Mouse (Mus musculus): Measurements from ENCODE around the gene Irf3. TPM values are rescaled to one million over a fixed set of nuclear protein-coding genes. Genes with fewer than 3 reads are reported as not detected.

Irf3 gene
- polyA plus RNA-seq, 1 experiment from 2014 or later = 108 TPM

- TF ChIP-seq CTCF (IDR thresholded peaks at IDR 0.05) = no peak
- ATAC-seq = peak; percentile 8
- POLR2A ChIA-PET = interaction anchor here (1.2 to 1.4 kb wide), 2 partner anchors 11 to 15 kb away, joined by 5 to 7 read pairs; partner anchors contain the start of gene Rras
- CTCF ChIA-PET = interaction anchor here (0.9 to 1.6 kb wide), 2 partner anchors 10 to 64 kb away, joined by 3 to 4 read pairs; no protein-coding TSS in a partner anchor
- in situ Hi-C loops (cut with MboI; ENCODE audit: low pct_unique_long_range_greater_than_20kb) = no loop called here
- no peaks in the 10 kb centered on the region for H3K27me3 ChIP-seq
- DNase-seq (ENCODE audit: low read depth, low spot score) = no peak
Observed at GRCm38 (mm10) chr7:45002440-45002839, 5.0 kb downstream of the Irf3 start.

DNA sequence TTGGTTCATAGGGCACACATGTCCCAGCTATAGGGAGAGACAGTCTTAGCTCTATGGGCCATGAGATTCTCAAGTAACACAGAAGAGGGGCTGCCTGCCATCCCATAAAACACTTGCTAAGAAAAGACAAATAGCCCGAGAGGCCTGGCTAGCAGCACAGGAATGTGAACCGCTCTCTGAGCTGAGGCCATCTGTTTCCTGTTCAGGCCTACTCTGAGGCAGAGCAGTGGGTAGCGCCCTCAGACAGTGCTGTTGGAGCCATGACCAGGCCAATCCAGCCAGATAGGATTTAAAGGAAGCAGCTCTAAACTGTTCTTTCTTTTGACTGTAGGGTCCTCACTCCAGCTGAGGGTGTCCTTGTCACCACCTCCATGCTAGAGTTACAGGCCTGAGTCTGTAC, 7.1 kb downstream of the Irf3 start:
- no peaks in the 10 kb centered on the region for H3K27me3 ChIP-seq
- in situ Hi-C loops (cut with MboI; ENCODE audit: low pct_unique_long_range_greater_than_20kb) = no loop called here
- TF ChIP-seq CTCF (IDR thresholded peaks at IDR 0.05) = no peak
- no peak for DNase-seq (ENCODE audit: low read depth, low spot score)
- no peak for ATAC-seq
- POLR2A ChIA-PET = interaction anchor here (2.6 kb wide), 1 partner anchor 10 kb away, joined by 17 read pairs; no protein-coding TSS in a partner anchor
- CTCF ChIA-PET = interaction anchor here (1.2 to 1.6 kb wide), 2 partner anchors 10 to 20 kb away, joined by 3 to 4 read pairs; no protein-coding TSS in a partner anchor

- CTCF ChIA-PET = interaction anchor here (0.9 to 1.6 kb wide), 2 partner anchors 9 to 10 kb away, joined by 3 to 4 read pairs; no protein-coding TSS in a partner anchor
- ATAC-seq (no peak), DNase-seq (ENCODE audit: low read depth, low spot score) (no peak)
- POLR2A ChIA-PET = interaction anchor here (1.2 to 2.6 kb wide), 2 partner anchors 9 to 12 kb away, joined by 3 to 17 read pairs; no protein-coding TSS in a partner anchor
- no peak for TF ChIP-seq CTCF (IDR thresholded peaks at IDR 0.05)
- in situ Hi-C loops (cut with MboI; ENCODE audit: low pct_unique_long_range_greater_than_20kb) = no loop called here
- H3K27me3 ChIP-seq = no peaks in the 10 kb centered on the region
Observed at GRCm38 (mm10) chr7:45005321-45005992, 8.0 kb downstream of the Irf3 start.

DNA sequence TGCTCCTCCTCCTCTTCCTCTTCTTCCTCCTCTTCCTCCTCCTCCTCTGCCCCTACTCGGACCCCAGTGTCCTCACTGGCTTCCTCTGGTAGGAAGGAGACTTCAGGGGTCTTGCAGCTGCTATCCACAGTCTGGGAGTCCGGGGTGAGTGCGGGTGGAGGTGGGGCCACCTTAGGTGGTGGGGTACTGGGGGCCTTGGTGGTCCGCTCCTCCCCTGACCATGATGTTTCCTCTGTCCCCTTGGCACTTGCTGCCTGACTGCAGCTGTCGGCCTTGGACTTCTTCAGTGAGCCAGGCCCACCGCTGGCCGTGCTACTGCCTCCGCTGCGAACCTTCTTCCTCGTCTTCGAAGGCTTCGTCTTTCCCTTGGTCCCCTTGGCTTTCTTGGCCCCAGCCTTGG, 9.1 kb downstream of the Irf3 start:
- in situ Hi-C loops (cut with MboI; ENCODE audit: low pct_unique_long_range_greater_than_20kb) = no loop called here
- TF ChIP-seq CTCF (IDR thresholded peaks at IDR 0.05) = no peak
- ATAC-seq (no peak), DNase-seq (ENCODE audit: low read depth, low spot score) (no peak)
- ChIA-PET CTCF (no interaction called here), POLR2A (interaction anchor here (1.2 kb wide), 1 partner anchor 11 kb away, joined by 3 read pairs; no protein-coding TSS in a partner anchor)
- H3K27me3 ChIP-seq = no peaks in the 10 kb centered on the region

DNA sequence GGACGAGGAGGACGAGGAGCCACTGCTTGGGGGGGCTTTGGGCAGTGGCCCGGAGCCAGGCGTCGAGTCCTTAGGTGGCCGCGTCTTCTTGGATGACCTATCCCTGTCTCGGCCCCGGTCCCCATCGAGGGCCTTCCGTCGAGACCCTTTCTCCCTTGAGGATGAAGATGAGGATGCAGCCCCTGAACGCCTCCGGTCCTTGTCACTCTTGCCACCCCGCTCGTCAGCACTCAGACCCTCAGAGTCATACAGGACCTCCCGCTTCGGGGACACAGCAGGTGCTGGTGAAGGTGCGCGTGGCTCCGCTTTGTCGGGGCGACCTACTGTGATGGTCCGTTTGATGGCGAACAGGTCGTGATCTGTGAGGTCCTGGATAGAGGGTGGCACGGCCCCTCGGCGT, 9.7 kb downstream of the Irf3 start:
- ChIA-PET POLR2A (no interaction called here), CTCF (no interaction called here)
- DNase-seq (ENCODE audit: low read depth, low spot score) (no peak), ATAC-seq (no peak)
- no peak for TF ChIP-seq CTCF (IDR thresholded peaks at IDR 0.05)
- in situ Hi-C loops (cut with MboI; ENCODE audit: low pct_unique_long_range_greater_than_20kb) = no loop called here
- no peaks in the 10 kb centered on the region for H3K27me3 ChIP-seq

GRCm38 (mm10) chr7:45007846-45008245, 10.4 kb downstream of the Irf3 start:
- no peaks in the 10 kb centered on the region for H3K27me3 ChIP-seq
- ChIA-PET POLR2A (no interaction called here), CTCF (no interaction called here)
- no peak for TF ChIP-seq CTCF (IDR thresholded peaks at IDR 0.05)
- in situ Hi-C loops (cut with MboI; ENCODE audit: low pct_unique_long_range_greater_than_20kb) = no loop called here
- DNase-seq (ENCODE audit: low read depth, low spot score) = no peak
- ATAC-seq = no peak

DNA sequence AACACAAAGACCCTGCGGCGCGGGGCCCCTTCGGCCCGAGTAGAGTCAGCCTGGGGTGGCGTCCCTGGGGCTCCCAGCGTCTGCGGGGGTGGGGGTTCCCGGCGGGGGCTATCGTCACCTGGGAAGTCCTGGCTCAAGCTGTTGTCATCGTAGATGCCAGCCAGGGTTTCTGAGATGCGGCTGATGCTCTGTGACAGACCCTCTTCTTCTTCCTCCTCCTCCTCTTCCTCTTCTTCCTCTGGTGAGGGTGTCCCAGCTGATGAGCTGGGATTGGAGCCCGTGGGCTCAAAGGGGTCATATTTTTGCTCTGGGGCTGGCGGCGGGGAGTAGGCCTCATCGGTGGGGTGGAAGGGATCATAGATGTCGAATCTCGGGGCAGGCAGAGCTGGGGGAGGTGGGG, 11.0 kb downstream of the Irf3 start:
- ChIA-PET POLR2A (no interaction called here), CTCF (no interaction called here)
- no peak for TF ChIP-seq CTCF (IDR thresholded peaks at IDR 0.05)
- no peaks in the 10 kb centered on the region for H3K27me3 ChIP-seq
- in situ Hi-C loops (cut with MboI; ENCODE audit: low pct_unique_long_range_greater_than_20kb) = no loop called here
- no peak for ATAC-seq
- DNase-seq (ENCODE audit: low read depth, low spot score) = no peak

DNA sequence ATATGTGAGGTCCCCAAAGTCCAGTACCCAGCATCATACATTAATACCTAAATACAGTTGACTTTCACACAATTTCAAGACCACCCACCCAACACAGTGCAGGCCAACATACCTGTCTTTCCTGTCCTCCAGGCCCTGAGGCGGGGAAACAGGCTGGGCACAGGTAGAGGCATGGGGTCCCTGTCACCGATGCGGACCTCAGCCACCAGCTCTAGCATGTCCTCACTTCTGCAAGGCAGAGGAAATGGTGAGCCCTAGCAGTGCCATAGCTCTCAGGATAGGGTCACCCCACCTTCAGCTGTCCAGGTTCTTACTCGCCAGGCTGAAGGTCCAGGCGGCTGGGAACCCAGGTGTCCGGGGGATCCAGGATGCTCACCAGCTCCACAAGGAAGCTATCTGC, 14.6 kb downstream of the Irf3 start:
- in situ Hi-C loops (cut with MboI; ENCODE audit: low pct_unique_long_range_greater_than_20kb) = no loop called here
- ChIA-PET CTCF (interaction anchor here (1.2 kb wide), 1 partner anchor 10 kb away, joined by 3 read pairs; no protein-coding TSS in a partner anchor), POLR2A (interaction anchor here (0.6 kb wide), 1 partner anchor 37 kb away, joined by 3 read pairs; no protein-coding TSS in a partner anchor)
- ATAC-seq (no peak), DNase-seq (ENCODE audit: low read depth, low spot score) (no peak)
- H3K27me3 ChIP-seq = no peaks in the 10 kb centered on the region
- no peak for TF ChIP-seq CTCF (IDR thresholded peaks at IDR 0.05)

- no peaks in the 10 kb centered on the region for H3K27me3 ChIP-seq
- in situ Hi-C loops (cut with MboI; ENCODE audit: low pct_unique_long_range_greater_than_20kb) = no loop called here
- CTCF ChIA-PET = interaction anchor here (1.2 kb wide), 1 partner anchor 11 kb away, joined by 3 read pairs; no protein-coding TSS in a partner anchor
- POLR2A ChIA-PET = interaction anchor here (2.0 to 3.2 kb wide), 2 partner anchors 8 to 11 kb away, joined by 7 to 17 read pairs; no protein-coding TSS in a partner anchor
- TF ChIP-seq CTCF (IDR thresholded peaks at IDR 0.05) = no peak
- no peak for ATAC-seq
- DNase-seq (ENCODE audit: low read depth, low spot score) = no peak
Observed at GRCm38 (mm10) chr7:45012824-45013223, 15.4 kb downstream of the Irf3 start.

DNA sequence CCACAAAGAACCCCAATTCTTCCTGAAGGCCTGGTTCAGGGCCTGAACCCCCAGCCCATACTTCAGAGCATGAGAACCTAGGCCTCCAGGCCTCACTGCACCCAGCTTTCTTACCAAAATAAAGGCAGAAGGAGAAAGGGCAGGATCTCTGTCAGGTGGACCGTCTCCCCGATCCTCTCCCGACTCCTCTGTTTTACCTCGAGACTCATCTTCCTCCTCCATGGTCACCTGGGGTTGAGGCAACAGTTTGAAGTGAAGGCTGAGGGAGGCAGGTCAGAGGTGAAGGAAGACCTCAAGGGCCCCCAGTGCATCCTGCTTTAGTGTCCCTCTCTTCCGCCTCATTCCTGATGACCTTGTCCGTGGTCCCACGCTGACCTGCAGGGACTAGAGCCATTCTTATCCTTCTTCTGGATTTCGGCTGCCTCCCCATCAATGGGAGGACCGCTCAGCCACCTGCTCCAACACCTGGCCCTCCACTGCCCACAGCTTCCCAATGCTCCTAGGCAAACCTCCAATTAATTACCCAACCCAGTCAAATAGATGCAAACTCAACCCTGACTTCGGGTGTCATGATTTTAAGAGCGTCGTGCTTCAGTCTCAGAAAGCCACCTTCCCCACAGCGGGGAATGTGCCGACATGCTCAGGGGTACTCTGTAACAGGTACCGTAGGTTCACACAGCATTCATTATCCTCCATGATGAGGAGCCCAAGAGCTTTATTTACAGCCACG, 16.1 kb downstream of the Irf3 start:
- CTCF ChIA-PET = interaction anchor here (0.8 kb wide), 1 partner anchor 38 kb away, joined by 3 read pairs; no protein-coding TSS in a partner anchor
- ATAC-seq (no peak), DNase-seq (ENCODE audit: low read depth, low spot score) (no peak)
- no peaks in the 10 kb centered on the region for H3K27me3 ChIP-seq
- TF ChIP-seq CTCF (IDR thresholded peaks at IDR 0.05) = no peak
- in situ Hi-C loops (cut with MboI; ENCODE audit: low pct_unique_long_range_greater_than_20kb) = no loop called here
- POLR2A ChIA-PET = interaction anchor here (2.0 to 3.2 kb wide), 2 partner anchors 9 to 12 kb away, joined by 7 to 17 read pairs; no protein-coding TSS in a partner anchor

Data from Patski (cell line).